Mouse (Mus musculus) erythroblast, embryonic 14.5 days (primary cell): ENCODE measurements around the gene Gm45623.

ENCODE experiments used
- GATA1 ChIP-seq: IDR thresholded peaks from 2 replicates; pipeline ENCODE4 v1.6.1; 2012; ENCODE audit warnings: low read length, inconsistent platforms, mixed read lengths
- TAL1 ChIP-seq: IDR thresholded peaks from 3 replicates; pipeline ENCODE4 v1.6.1; 2012; ENCODE audit warnings: low read length, inconsistent platforms, mixed read lengths

GRCm38 (mm10) chr13:56792844-56793243 lies 39.2 kb upstream of the Gm45623 start:
- no peak for TF ChIP-seq TAL1
- no peak for TF ChIP-seq GATA1
